Mouse (Mus musculus): ENCODE results near the gene Pter.

The Pter gene

GRCm38 (mm10) chr2:12923804-12924591 is at the start of gene Pter:
Pter (plus strand) TSS chr2:12924041.
- peak; percentile 78 for DNase-seq

GRCm38 (mm10) chr2:12874232-12874631 is 49.6 kb upstream of the Pter start:
- DNase-seq: no peak

GRCm38 (mm10) chr2:12879492-12879891 is 44.3 kb upstream of the Pter start:
- no peak for DNase-seq

- DNase-seq: no peak
These were observed 42.8 kb upstream of the Pter start for GRCm38 (mm10) chr2:12881009-12881408.

DNA sequence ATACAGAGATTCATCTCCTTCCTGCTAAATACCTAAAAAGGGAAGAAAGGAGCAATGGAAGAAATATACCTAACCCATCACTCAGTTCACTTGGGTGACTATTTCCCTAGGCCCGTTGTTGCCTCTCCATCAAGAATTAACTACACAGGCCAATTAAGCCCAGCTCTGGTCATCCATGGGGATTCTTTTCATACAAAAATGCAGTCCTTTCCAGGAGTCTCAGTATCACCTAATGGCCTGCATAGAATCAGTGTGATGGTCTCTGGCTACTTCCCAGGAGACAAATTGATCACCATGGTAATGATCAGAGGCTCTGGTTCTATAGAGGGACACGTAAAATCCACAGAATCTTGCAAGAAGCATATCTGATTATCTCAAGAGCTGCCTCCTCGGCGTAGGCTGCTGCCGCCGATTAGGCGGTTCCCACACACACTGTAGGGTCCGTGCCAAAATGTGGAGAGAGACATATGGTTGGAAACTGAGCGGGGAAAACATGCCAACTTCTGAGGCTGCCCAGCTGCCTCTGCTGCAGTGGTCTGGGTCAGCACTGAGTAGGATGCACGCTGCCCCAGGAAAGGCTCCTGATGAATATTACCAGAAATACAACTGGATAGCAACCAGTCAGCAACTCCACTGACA is 40.4 kb upstream of the Pter start:
- peak; percentile 71 for DNase-seq

DNA sequence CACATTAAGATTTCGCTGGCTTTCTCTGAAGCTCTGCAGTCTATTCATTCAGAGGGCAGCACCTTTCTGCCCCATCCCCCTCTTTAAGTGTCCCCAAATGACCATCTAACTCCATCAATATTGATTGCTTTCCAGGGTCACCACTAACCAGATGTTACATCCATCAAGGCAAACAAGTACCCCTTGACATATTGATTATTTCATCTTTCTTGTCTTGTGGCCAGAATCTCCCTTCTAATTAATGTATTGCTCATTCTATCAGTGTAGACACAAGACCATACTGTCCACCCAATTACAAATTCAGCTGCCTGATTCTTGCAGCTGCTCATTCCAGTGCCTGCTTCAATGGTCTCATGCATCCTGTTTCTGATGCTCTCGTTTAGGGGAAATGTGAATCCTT is 36.8 kb upstream of the Pter start:
- no peak for DNase-seq

DNA sequence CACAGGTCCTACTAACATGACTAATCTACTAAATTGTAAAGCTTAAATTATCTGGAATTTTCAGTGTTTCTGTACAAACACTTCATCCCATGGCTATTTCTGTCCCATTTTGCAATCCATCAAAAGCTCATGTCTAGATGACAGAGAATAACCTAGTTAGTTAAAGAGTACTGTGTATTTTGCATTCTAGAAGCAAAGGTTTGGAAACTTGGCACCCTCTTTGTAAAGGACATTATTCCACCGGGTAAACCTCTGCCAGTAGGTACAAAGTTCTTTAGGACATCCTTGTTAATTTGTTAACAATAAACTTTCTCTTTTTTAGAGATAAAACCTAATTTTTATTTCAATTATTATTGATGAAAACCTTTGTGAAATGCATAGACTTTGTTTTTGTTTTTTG is 18.1 kb upstream of the Pter start:
- DNase-seq: no peak

GRCm38 (mm10) chr2:12925643-12926042 is 1.8 kb downstream of the Pter start:
- DNase-seq: no peak

DNA sequence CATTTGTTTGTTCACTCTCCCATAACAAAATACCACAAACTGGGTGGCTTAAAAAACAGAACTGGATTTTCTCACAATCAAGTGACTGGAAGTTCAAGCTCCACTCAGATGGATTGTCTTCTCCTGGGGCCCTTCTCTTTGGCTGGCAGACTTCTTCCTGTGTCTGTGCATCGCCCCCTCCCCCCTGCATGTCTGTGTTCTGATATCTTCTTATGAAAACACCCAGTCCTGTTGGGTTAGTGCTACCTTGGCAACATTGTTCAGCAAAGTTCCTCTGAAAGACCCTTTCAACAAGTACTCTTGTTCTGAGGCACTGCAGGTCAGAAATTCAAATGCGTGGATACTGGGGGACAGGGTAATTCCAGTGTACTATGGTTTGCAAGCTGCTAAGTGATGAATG is 6.5 kb downstream of the Pter start:
- DNase-seq: no peak

- DNase-seq: no peak
These were observed 10.1 kb downstream of the Pter start for GRCm38 (mm10) chr2:12933905-12934304.

DNA sequence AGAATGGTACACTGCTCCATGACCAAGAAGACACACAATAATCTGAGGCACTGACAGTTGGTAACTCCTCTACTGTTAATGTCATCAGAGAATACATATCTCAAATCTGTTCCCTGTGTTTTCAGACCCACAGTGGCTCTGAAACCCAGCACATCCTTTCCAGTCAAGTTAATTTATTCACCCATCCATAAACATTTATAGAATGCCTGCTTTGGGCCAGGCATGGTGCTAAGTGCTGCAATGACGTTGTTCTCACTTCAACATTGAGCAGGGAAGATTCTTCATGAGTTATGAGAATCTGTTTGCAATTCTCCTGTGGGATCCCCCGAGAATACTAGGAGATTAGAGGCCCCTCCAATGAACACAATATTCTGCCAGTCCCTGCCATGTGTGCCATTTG is 11.4 kb downstream of the Pter start:
- no peak for DNase-seq

DNA sequence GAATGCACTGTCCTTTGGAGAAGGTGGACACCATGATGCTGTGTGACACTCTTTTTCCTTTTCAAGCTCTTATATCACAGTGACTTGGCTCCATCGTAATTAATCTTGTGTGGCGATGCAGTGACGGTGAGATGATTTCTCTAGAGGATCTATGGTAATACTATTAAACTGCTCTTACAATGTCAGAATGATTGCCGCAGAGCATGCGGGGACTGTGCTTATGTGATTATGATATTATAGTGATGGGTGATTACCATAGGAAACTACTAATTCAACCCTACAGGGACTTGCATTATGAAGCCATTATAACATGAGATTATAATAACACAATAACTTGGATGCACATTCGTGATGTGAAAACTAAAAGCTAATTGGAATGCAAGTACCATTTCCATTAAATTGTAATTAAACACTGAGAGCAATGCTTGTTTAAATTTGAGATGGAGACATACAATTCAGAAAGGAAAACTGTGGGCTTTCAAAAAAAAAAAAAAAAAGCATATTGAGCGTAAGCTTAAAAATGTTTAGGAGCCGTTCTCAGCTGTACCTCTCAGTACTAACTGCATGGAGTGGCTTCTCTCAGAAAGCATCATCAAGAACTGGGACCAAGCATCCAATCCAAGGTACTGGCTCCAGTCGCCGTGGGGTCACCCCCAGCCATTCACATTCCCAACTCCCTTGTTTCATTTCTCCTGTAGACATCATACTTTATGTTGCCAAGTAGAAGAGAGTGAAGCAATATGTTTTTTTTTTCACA is 13.8 kb downstream of the Pter start:
- no peak for DNase-seq

- no peak for DNase-seq
These were observed 14.8 kb downstream of the Pter start for GRCm38 (mm10) chr2:12938641-12939040.

- DNase-seq: no peak
These were observed 33.0 kb downstream of the Pter start for GRCm38 (mm10) chr2:12956703-12957424.

GRCm38 (mm10) chr2:12970049-12970724 is 46.3 kb downstream of the Pter start:
- DNase-seq: peak; percentile 4

- no peak for DNase-seq
These were observed 49.9 kb downstream of the Pter start for GRCm38 (mm10) chr2:12973752-12974151.

GRCm38 (mm10) chr2:12977367-12977766 is 53.5 kb downstream of the Pter start:
- DNase-seq: no peak

DNA sequence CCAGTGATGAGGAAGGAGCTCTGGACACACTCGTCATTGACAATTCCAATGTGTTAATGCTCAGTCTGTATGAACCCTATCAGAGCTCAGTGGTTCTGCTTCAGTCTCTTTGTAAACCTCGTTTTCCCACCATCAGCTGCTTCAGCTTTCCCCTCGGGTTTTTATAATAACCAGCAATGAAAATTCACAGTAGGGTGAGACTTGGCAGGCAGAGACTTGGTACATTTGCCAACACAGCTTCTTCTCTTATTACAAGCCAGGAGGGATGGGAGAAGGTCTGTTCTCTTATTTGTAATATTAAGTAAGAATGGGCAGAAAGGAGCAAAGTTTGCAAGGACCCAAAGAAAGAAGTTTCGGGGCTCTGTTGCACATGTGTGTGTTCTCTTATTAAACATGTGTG is 54.9 kb downstream of the Pter start:
- DNase-seq: peak; percentile 10

DNA sequence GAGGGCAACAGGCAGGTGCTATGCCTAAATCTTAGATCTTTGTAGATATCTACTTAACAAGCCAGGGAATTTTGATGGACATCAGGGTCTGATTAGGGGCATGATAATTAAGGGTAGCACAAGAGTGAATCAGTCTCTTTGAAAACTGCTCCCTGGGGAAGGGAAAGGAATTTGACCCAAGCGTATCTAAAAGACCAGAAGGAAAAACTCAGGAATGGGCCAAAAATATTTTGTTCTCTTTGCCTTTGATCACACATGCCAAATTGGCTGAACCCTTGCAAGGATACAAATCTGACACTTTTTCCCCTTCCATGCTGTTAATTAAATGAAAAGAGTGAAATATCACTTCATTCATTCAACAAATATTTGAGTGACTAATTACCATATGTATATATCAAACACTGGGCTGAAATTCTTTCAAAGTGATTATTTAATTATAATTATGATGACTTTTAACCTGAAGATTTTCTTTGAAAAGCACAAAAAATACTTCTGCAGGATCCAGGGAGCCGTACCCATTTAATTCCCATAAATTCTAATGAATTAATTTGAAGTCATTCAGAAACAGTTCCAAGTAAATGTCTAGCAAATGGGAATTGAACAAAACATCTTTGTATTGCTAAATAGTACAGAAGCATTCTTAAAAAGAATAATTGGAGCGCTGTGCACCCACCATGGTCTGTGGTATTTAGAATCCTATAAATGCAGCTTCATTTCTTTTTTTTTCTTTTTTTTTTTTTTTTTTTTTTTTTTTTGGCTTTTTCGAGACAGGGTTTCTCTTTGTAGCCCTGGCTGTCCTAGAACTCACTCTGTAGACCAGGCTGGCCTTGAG is 61.3 kb downstream of the Pter start:
- no peak for DNase-seq

DNA sequence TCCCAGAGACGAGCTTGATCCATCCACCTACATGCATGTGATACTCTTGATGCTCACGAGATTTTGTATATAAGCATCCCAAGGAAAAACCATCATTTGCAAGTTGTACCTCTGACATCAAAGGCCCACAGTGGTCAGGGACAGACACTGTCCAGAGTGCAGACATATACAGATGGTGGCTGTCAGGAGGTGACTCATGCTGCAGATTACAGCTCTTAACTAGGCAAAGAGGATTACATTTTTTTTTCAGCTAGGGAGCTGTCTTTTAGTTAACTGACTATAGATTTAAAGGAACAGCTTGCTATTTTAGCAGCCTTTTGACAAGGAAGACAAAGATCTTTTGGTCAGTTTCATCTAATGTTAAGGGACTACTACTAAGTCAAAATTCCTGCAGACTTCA is 76.2 kb downstream of the Pter start:
- DNase-seq: no peak

GRCm38 (mm10) chr2:13008433-13008832 is 84.6 kb downstream of the Pter start:
- no peak for DNase-seq
